Mouse (Mus musculus) neural tube, embryonic 11.5 days (tissue): ENCODE data around the gene Rpl18. TPM values are rescaled to one million over a fixed set of nuclear protein-coding genes. Genes with fewer than 3 reads are reported as not detected.
A peak's percentile ranks its signal among the peaks of the same experiment; 100 is the strongest.

Experiments
- ATAC-seq: fragments of 200-750 bp; cut with Nextera tagmentation; 2 replicates; pipeline ENCODE4 v1.8.0; 2017; ENCODE audit warnings: moderate number of reproducible peaks, mild to moderate bottlenecking, moderate TSS enrichment, moderate library complexity; ENCODE audit not compliant: insufficient read depth, low FRiP score, low TSS enrichment
- DNase-seq: peaks from one replicate; pipeline ENCODE4 v3.0.0-alpha.2; 2015; ENCODE audit warnings: low spot score
- H3K27ac ChIP-seq: fragments of 300-500 bp; sonication (generic); 2 replicates; pipeline ENCODE4 v1.5.1; 2014; ENCODE audit warnings: low read depth, mild to moderate bottlenecking, low read length
- H3K27me3 ChIP-seq: fragments of 300-500 bp; sonication (generic); 2 replicates; pipeline ENCODE4 v1.6.1; 2014; ENCODE audit warnings: mild to moderate bottlenecking, low read length, mixed read lengths; ENCODE audit not compliant: control insufficient read depth, insufficient read depth
- H3K36me3 ChIP-seq: fragments of 300-500 bp; sonication (generic); 2 replicates; pipeline ENCODE4 v1.6.1; 2014; ENCODE audit warnings: mild to moderate bottlenecking, low read length, moderate library complexity, mixed read lengths; ENCODE audit not compliant: control insufficient read depth, insufficient read depth
- H3K4me1 ChIP-seq: fragments of 300-500 bp; sonication (generic); 2 replicates; pipeline ENCODE4 v1.6.1; 2014; ENCODE audit warnings: low read length, mixed read lengths; ENCODE audit not compliant: control insufficient read depth, insufficient read depth
- H3K4me2 ChIP-seq: fragments of 300-500 bp; sonication (generic); 2 replicates; pipeline ENCODE4 v1.6.1; 2014; ENCODE audit warnings: low read depth, mild to moderate bottlenecking, moderate library complexity
- H3K4me3 ChIP-seq: fragments of 300-500 bp; sonication (generic); 2 replicates; pipeline ENCODE4 v1.5.1; 2014; ENCODE audit warnings: low read depth, low read length
- H3K9ac ChIP-seq: fragments of 300-500 bp; sonication (generic); 2 replicates; pipeline ENCODE4 v1.6.1; 2014; ENCODE audit warnings: mild to moderate bottlenecking, low read length
- H3K9me3 ChIP-seq: fragments of 300-500 bp; sonication (generic); 2 replicates; pipeline ENCODE4 v1.6.1; 2016; ENCODE audit warnings: low read length; ENCODE audit not compliant: control insufficient read depth
- WGBS: fragments of 180-500 bp; shearing (Covaris S2); extraction: QIAGEN DNeasy Blood & Tissue Kit; methylation state at CpG from one replicate; pipeline ENCODE4 v1.1.7; 2014; 5-methylcytosine and 5-hydroxymethylcytosine counted together
- polyA plus RNA-seq: library from polyadenylated mRNA; unstranded; fragments of >200 nt; fragmentation: Nextera tagmentation; extraction: Ambion mirVana; gene quantifications from 2 replicates; pipeline ENCODE4 v1.2.1, GENCODE M21; 2014

The Rpl18 gene
- polyA plus RNA-seq, 1 experiment from 2014 or later: 929 TPM

- WGBS: 10% methylated on average over 6 of the region's 6 CpGs
- H3K4me3 ChIP-seq: no peak overlapping the region
- H3K36me3 ChIP-seq: no peaks in the 10 kb centered on the region
- peaks cover 12% of the 10 kb centered on the region for H3K27me3 ChIP-seq
- ATAC-seq: peak; percentile 67
- H3K27ac ChIP-seq: no peak overlapping the region
- H3K4me2 ChIP-seq: no peak overlapping the region
- DNase-seq: no peak
- H3K9me3 ChIP-seq: no peaks in the 10 kb centered on the region
- H3K4me1 ChIP-seq: peaks cover 9% of the 10 kb centered on the region; the same call in 1 of the 2 replicates
- H3K9ac ChIP-seq: no peak overlapping the region
Measured at GRCm38 (mm10) chr7:45695098-45695497, 20.2 kb upstream of the Rpl18 start.

GRCm38 (mm10) chr7:45697894-45698293 is 17.4 kb upstream of the Rpl18 start:
- ATAC-seq: no peak
- Histone ChIP-seq H3K27ac (no peak overlapping the region), H3K27me3 (peaks cover 17% of the 10 kb centered on the region)

GRCm38 (mm10) chr7:45699523-45700141 is 15.6 kb upstream of the Rpl18 start, which contains the start of gene Car11:
Gene Car11, plus strand, starts transcription at chr7:45699843.
- Histone ChIP-seq H3K9ac (peak within 1 kb of the TSS; percentile 66), H3K27ac (no peak within 1 kb of the TSS), H3K4me1 (peaks cover 17% of the 10 kb centered on the region; the same call in 1 of the 2 replicates), H3K4me2 (peak within 1 kb of the TSS; percentile 79), H3K27me3 (peaks cover 17% of the 10 kb centered on the region), H3K4me3 (peak within 1 kb of the TSS; percentile 39), H3K9me3 (no peaks in the 10 kb centered on the region), H3K36me3 (no peaks in the 10 kb centered on the region)
- no peak for DNase-seq
- no peak for ATAC-seq
- 2% methylated on average over 25 of the region's 36 CpGs for WGBS

More at GRCm38 (mm10) chr7:45697894-45698293, 17.4 kb upstream of the Rpl18 start:
- Histone ChIP-seq H3K4me3 (no peak overlapping the region), H3K4me1 (peaks cover 12% of the 10 kb centered on the region; the same call in 1 of the 2 replicates), H3K36me3 (no peaks in the 10 kb centered on the region), H3K9ac (no peak overlapping the region), H3K9me3 (no peaks in the 10 kb centered on the region), H3K4me2 (no peak overlapping the region)
- 90% methylated on average over 5 of the region's 7 CpGs for whole genome bisulfite sequencing
- DNase-seq: no peak

- H3K4me3 ChIP-seq: peak overlapping the region; percentile 39
- peaks cover 17% of the 10 kb centered on the region for H3K27me3 ChIP-seq
- H3K27ac ChIP-seq: no peak overlapping the region
- H3K4me2 ChIP-seq: peak overlapping the region; percentile 79
- peaks cover 17% of the 10 kb centered on the region for H3K4me1 ChIP-seq
- 1% methylated on average over 20 of the region's 20 CpGs for WGBS
- H3K36me3 ChIP-seq: no peaks in the 10 kb centered on the region
- 0 out of 2 replicates have a peak, but pooled peaks have one; percentile 3 for ATAC-seq
- no peaks in the 10 kb centered on the region for H3K9me3 ChIP-seq
- H3K9ac ChIP-seq: peak overlapping the region; percentile 66
- peak; percentile 81 for DNase-seq
Measured at GRCm38 (mm10) chr7:45700301-45701015, 14.8 kb upstream of the Rpl18 start.

GRCm38 (mm10) chr7:45701072-45701471 is 14.2 kb upstream of the Rpl18 start:
- Histone ChIP-seq H3K9ac (peak overlapping the region; percentile 41), H3K36me3 (no peaks in the 10 kb centered on the region), H3K4me2 (peak overlapping the region; percentile 79), H3K4me3 (peak overlapping the region; percentile 39), H3K27ac (peak overlapping the region; percentile 56; the same call in 1 of the 2 replicates), H3K27me3 (peaks cover 17% of the 10 kb centered on the region), H3K4me1 (peaks cover 23% of the 10 kb centered on the region), H3K9me3 (no peaks in the 10 kb centered on the region)
- no peak for ATAC-seq
- 28% methylated on average over 11 of the region's 11 CpGs for WGBS
- DNase-seq: no peak

- WGBS: 87% methylated on average over 11 of the region's 11 CpGs
- Histone ChIP-seq H3K9ac (no peak overlapping the region), H3K4me3 (no peak overlapping the region), H3K27me3 (peaks cover 17% of the 10 kb centered on the region), H3K4me1 (peaks cover 28% of the 10 kb centered on the region), H3K27ac (no peak overlapping the region), H3K9me3 (no peaks in the 10 kb centered on the region), H3K4me2 (no peak overlapping the region; the same call in 1 of the 2 replicates), H3K36me3 (no peaks in the 10 kb centered on the region)
- no peak for ATAC-seq
- DNase-seq: no peak
Measured at GRCm38 (mm10) chr7:45701607-45702006, 13.7 kb upstream of the Rpl18 start.

- ATAC-seq: no peak
Measured at GRCm38 (mm10) chr7:45702316-45702715, 12.9 kb upstream of the Rpl18 start.

GRCm38 (mm10) chr7:45702809-45703520 is 12.3 kb upstream of the Rpl18 start:
- H3K9ac ChIP-seq: no peak overlapping the region; the same call in 1 of the 2 replicates
- ATAC-seq (no peak), DNase-seq (no peak)
- peak overlapping the region; percentile 98; the same call in 1 of the 2 replicates for H3K4me2 ChIP-seq
- 87% methylated on average over 17 of the region's 17 CpGs for WGBS
- peaks cover 17% of the 10 kb centered on the region for H3K27me3 ChIP-seq
- H3K4me1 ChIP-seq: peaks cover 40% of the 10 kb centered on the region
- H3K4me3 ChIP-seq: no peak overlapping the region
- no peaks in the 10 kb centered on the region for H3K36me3 ChIP-seq
- H3K9me3 ChIP-seq: no peaks in the 10 kb centered on the region
- H3K27ac ChIP-seq: no peak overlapping the region

More at GRCm38 (mm10) chr7:45702316-45702715, 12.9 kb upstream of the Rpl18 start:
- H3K4me3 ChIP-seq: no peak overlapping the region
- peaks cover 33% of the 10 kb centered on the region for H3K4me1 ChIP-seq
- H3K9me3 ChIP-seq: no peaks in the 10 kb centered on the region
- 90% methylated on average over 11 of the region's 11 CpGs for WGBS
- H3K9ac ChIP-seq: no peak overlapping the region
- H3K27me3 ChIP-seq: peaks cover 17% of the 10 kb centered on the region
- H3K27ac ChIP-seq: no peak overlapping the region
- H3K36me3 ChIP-seq: no peaks in the 10 kb centered on the region
- H3K4me2 ChIP-seq: no peak overlapping the region
- no peak for DNase-seq
